Mouse (Mus musculus): Measurements from ENCODE around the gene Gm21865. TPM values are rescaled to one million over a fixed set of nuclear protein-coding genes. Genes with fewer than 3 reads are reported as not detected.

Gene Gm21865
- polyA plus RNA-seq (2012; rRNA removed) = not detected in 2 replicates

GRCm38 (mm10) chrY:40316803-40317202 lies at the start of gene Gm21865:
TSS of gene Gm21865 (minus strand) at chrY:40316903.

Other genes starting within 250 kb of the Gm21865 start
- not detected in 2 replicates for gene Gm21882, start 64.6 kb upstream of the Gm21865 start, polyA plus RNA-seq (2012; rRNA removed)